Mouse (Mus musculus) heart, embryonic 15.5 days (tissue): ENCODE measurements around the gene Ewsr1. TPM values are rescaled to one million over a fixed set of nuclear protein-coding genes. Genes with fewer than 3 reads are reported as not detected.
A peak's percentile ranks its signal among the peaks of the same experiment; 100 is the strongest.

Source experiments
- ATAC-seq: fragments of 200-750 bp; cut with Nextera tagmentation; replicated peaks from 2 replicates; pipeline ENCODE4 v1.8.0; 2017; ENCODE audit warnings: low read depth, moderate TSS enrichment; ENCODE audit not compliant: insufficient number of reproducible peaks, insufficient read depth, low FRiP score
- H3K27ac ChIP-seq: fragments of 300-500 bp; sonication (generic); 2 replicates; pipeline ENCODE4 v1.5.1; 2015; ENCODE audit warnings: mild to moderate bottlenecking, inconsistent platforms
- H3K27me3 ChIP-seq: fragments of 300-500 bp; sonication (generic); 2 replicates; pipeline ENCODE4 v1.6.1; 2015; ENCODE audit warnings: inconsistent platforms
- H3K36me3 ChIP-seq: fragments of 300-500 bp; sonication (generic); 2 replicates; pipeline ENCODE4 v1.6.1; 2015; ENCODE audit warnings: mild to moderate bottlenecking, inconsistent platforms
- H3K4me1 ChIP-seq: fragments of 300-500 bp; sonication (generic); replicated peaks from 2 replicates; pipeline ENCODE4 v1.6.1; 2015; ENCODE audit warnings: inconsistent platforms
- H3K4me2 ChIP-seq: fragments of 300-500 bp; sonication (generic); 2 replicates; pipeline ENCODE4 v1.6.1; 2015; ENCODE audit warnings: inconsistent platforms, mild to moderate bottlenecking, moderate library complexity
- H3K4me3 ChIP-seq: fragments of 300-500 bp; sonication (generic); 2 replicates; pipeline ENCODE4 v1.5.1; 2015; ENCODE audit warnings: mild to moderate bottlenecking, inconsistent platforms
- H3K9ac ChIP-seq: fragments of 300-500 bp; sonication (generic); 2 replicates; pipeline ENCODE4 v1.6.1; 2015; ENCODE audit warnings: mild to moderate bottlenecking, inconsistent platforms
- H3K9me3 ChIP-seq: fragments of 300-500 bp; sonication (generic); replicated peaks from 2 replicates; pipeline ENCODE4 v1.6.1; 2016; ENCODE audit warnings: inconsistent platforms
- WGBS: fragments of 180-500 bp; shearing (Covaris S2); methylation state at CpG from one replicate; pipeline ENCODE4 v1.1.7; 2015; ENCODE audit warnings: mixed read lengths; 5-methylcytosine and 5-hydroxymethylcytosine counted together
- polyA plus RNA-seq: library from polyadenylated mRNA; unstranded; fragments of >200 nt; fragmentation: Nextera tagmentation; extraction: Ambion mirVana; gene quantifications from 2 replicates; pipeline ENCODE4 v1.2.1, GENCODE M21; 2015

Ewsr1 gene
- polyA plus RNA-seq, 1 experiment from 2014 or later: 359 TPM

- H3K4me1 ChIP-seq: peaks cover 54% of the 10 kb centered on the region
- no peak for ATAC-seq
- peak overlapping the region; percentile 95 for H3K4me2 ChIP-seq
- H3K9me3 ChIP-seq: no peaks in the 10 kb centered on the region
- H3K27ac ChIP-seq: no peak overlapping the region
- 63% methylated on average over 31 of the region's 31 CpGs for WGBS
- peak overlapping the region; percentile 74; the same call in 1 of the 2 replicates for H3K9ac ChIP-seq
- peak overlapping the region; percentile 69 for H3K4me3 ChIP-seq
- peaks cover 47% of the 10 kb centered on the region for H3K27me3 ChIP-seq
- H3K36me3 ChIP-seq: peaks cover 11% of the 10 kb centered on the region
Observed at GRCm38 (mm10) chr11:5063561-5064281, 35.3 kb downstream of the Ewsr1 start.

- Histone ChIP-seq H3K9ac (no peak overlapping the region), H3K36me3 (peaks cover 3% of the 10 kb centered on the region), H3K27me3 (peaks cover 53% of the 10 kb centered on the region), H3K9me3 (no peaks in the 10 kb centered on the region), H3K27ac (no peak overlapping the region), H3K4me1 (peaks cover 60% of the 10 kb centered on the region), H3K4me2 (peak overlapping the region; percentile 95; the same call in 1 of the 2 replicates), H3K4me3 (0 out of 2 replicates have a peak overlapping the region, but pooled peaks have one; percentile 45)
- WGBS: 60% methylated on average over 13 of the region's 13 CpGs
- ATAC-seq: no peak
Observed at GRCm38 (mm10) chr11:5062860-5063505, 36.1 kb downstream of the Ewsr1 start.

GRCm38 (mm10) chr11:5062326-5062725 lies 36.7 kb downstream of the Ewsr1 start:
- no peak overlapping the region for H3K27ac ChIP-seq
- H3K9me3 ChIP-seq: no peaks in the 10 kb centered on the region
- no peaks in the 10 kb centered on the region for H3K36me3 ChIP-seq
- 40% methylated on average over 13 of the region's 13 CpGs for WGBS
- H3K27me3 ChIP-seq: peaks cover 60% of the 10 kb centered on the region
- peaks cover 66% of the 10 kb centered on the region for H3K4me1 ChIP-seq
- no peak for ATAC-seq
- peak overlapping the region; percentile 45 for H3K4me3 ChIP-seq
- H3K9ac ChIP-seq: peak overlapping the region; percentile 32; the same call in 1 of the 2 replicates
- H3K4me2 ChIP-seq: peak overlapping the region; percentile 83

GRCm38 (mm10) chr11:5061413-5062139 lies 37.5 kb downstream of the Ewsr1 start:
- H3K36me3 ChIP-seq: no peaks in the 10 kb centered on the region
- H3K27ac ChIP-seq: no peak overlapping the region; the same call in 1 of the 2 replicates
- peaks cover 66% of the 10 kb centered on the region for H3K4me1 ChIP-seq
- no peaks in the 10 kb centered on the region for H3K9me3 ChIP-seq
- H3K27me3 ChIP-seq: peaks cover 67% of the 10 kb centered on the region
- H3K9ac ChIP-seq: peak overlapping the region; percentile 32
- peak overlapping the region; percentile 45 for H3K4me3 ChIP-seq
- 3% methylated on average over 62 of the region's 62 CpGs for WGBS
- peak; percentile 40 for ATAC-seq
- peak overlapping the region; percentile 83 for H3K4me2 ChIP-seq

GRCm38 (mm10) chr11:5060756-5061412 lies 38.2 kb downstream of the Ewsr1 start:
- Histone ChIP-seq H3K9ac (peak overlapping the region; percentile 32; the same call in 1 of the 2 replicates), H3K36me3 (no peaks in the 10 kb centered on the region), H3K4me1 (peaks cover 66% of the 10 kb centered on the region), H3K4me2 (peak overlapping the region; percentile 83), H3K27ac (no peak overlapping the region), H3K9me3 (no peaks in the 10 kb centered on the region), H3K27me3 (peaks cover 74% of the 10 kb centered on the region), H3K4me3 (peak overlapping the region; percentile 45)
- ATAC-seq: no peak
- WGBS: 61% methylated on average over 28 of the region's 28 CpGs

- Histone ChIP-seq H3K9me3 (no peaks in the 10 kb centered on the region), H3K4me3 (peak overlapping the region; percentile 0; the same call in 1 of the 2 replicates), H3K9ac (no peak overlapping the region), H3K4me1 (peaks cover 63% of the 10 kb centered on the region), H3K27ac (no peak overlapping the region), H3K27me3 (peaks cover 80% of the 10 kb centered on the region), H3K4me2 (no peak overlapping the region; the same call in 1 of the 2 replicates), H3K36me3 (no peaks in the 10 kb centered on the region)
- WGBS: 11% methylated on average over 27 of the region's 27 CpGs
- ATAC-seq: no peak
Observed at GRCm38 (mm10) chr11:5059704-5060156, 39.3 kb downstream of the Ewsr1 start.

GRCm38 (mm10) chr11:5059230-5059629 lies 39.8 kb downstream of the Ewsr1 start:
- H3K4me3 ChIP-seq: peak overlapping the region; percentile 0; the same call in 1 of the 2 replicates
- ATAC-seq: no peak
- peaks cover 80% of the 10 kb centered on the region for H3K27me3 ChIP-seq
- peaks cover 58% of the 10 kb centered on the region for H3K4me1 ChIP-seq
- H3K9me3 ChIP-seq: no peaks in the 10 kb centered on the region
- H3K9ac ChIP-seq: no peak overlapping the region
- no peaks in the 10 kb centered on the region for H3K36me3 ChIP-seq
- H3K27ac ChIP-seq: no peak overlapping the region
- no peak overlapping the region for H3K4me2 ChIP-seq
- WGBS: 25% methylated on average over 14 of the region's 14 CpGs

- H3K36me3 ChIP-seq: no peaks in the 10 kb centered on the region
- peaks cover 54% of the 10 kb centered on the region for H3K4me1 ChIP-seq
- H3K4me3 ChIP-seq: peak overlapping the region; percentile 61; the same call in 1 of the 2 replicates
- H3K9me3 ChIP-seq: no peaks in the 10 kb centered on the region
- H3K27me3 ChIP-seq: peaks cover 80% of the 10 kb centered on the region
- WGBS: 30% methylated on average over 9 of the region's 9 CpGs
- no peak for ATAC-seq
- no peak overlapping the region for H3K9ac ChIP-seq
- H3K27ac ChIP-seq: no peak overlapping the region
- no peak overlapping the region for H3K4me2 ChIP-seq
Observed at GRCm38 (mm10) chr11:5058783-5059182, 40.3 kb downstream of the Ewsr1 start.

GRCm38 (mm10) chr11:5057856-5058641 lies 41.0 kb downstream of the Ewsr1 start, which contains the start of gene Rasl10a:
TSS of gene Rasl10a (plus strand) at chr11:5058128.
- H3K9me3 ChIP-seq: no peaks in the 10 kb centered on the region
- H3K9ac ChIP-seq: peak within 1 kb of the TSS; percentile 56
- peaks cover 46% of the 10 kb centered on the region for H3K4me1 ChIP-seq
- H3K27me3 ChIP-seq: peaks cover 74% of the 10 kb centered on the region
- no peak within 1 kb of the TSS for H3K27ac ChIP-seq
- H3K36me3 ChIP-seq: no peaks in the 10 kb centered on the region
- H3K4me2 ChIP-seq: peak within 1 kb of the TSS; percentile 97
- peak within 1 kb of the TSS; percentile 61 for H3K4me3 ChIP-seq
- WGBS: 3% methylated on average over 77 of the region's 77 CpGs
- ATAC-seq: 0 out of 2 replicates have a peak, but pooled peaks have one; percentile 1

- ATAC-seq: no peak
- peak overlapping the region; percentile 61 for H3K4me3 ChIP-seq
- peak overlapping the region; percentile 56; the same call in 1 of the 2 replicates for H3K9ac ChIP-seq
- H3K27me3 ChIP-seq: peaks cover 71% of the 10 kb centered on the region
- H3K9me3 ChIP-seq: no peaks in the 10 kb centered on the region
- no peak overlapping the region for H3K27ac ChIP-seq
- peak overlapping the region; percentile 97 for H3K4me2 ChIP-seq
- 22% methylated on average over 8 of the region's 8 CpGs for WGBS
- H3K4me1 ChIP-seq: peaks cover 41% of the 10 kb centered on the region
- no peaks in the 10 kb centered on the region for H3K36me3 ChIP-seq
Observed at GRCm38 (mm10) chr11:5057541-5057855, 41.6 kb downstream of the Ewsr1 start.
